Mouse (Mus musculus) kidney, adult 8-10 months (tissue): ENCODE results near the gene Shroom1.

Source experiments
- DNase-seq, 2 experiments: peaks; one replicate each; pipeline ENCODE4 v3.0.0; 2022

The Shroom1 gene

DNA sequence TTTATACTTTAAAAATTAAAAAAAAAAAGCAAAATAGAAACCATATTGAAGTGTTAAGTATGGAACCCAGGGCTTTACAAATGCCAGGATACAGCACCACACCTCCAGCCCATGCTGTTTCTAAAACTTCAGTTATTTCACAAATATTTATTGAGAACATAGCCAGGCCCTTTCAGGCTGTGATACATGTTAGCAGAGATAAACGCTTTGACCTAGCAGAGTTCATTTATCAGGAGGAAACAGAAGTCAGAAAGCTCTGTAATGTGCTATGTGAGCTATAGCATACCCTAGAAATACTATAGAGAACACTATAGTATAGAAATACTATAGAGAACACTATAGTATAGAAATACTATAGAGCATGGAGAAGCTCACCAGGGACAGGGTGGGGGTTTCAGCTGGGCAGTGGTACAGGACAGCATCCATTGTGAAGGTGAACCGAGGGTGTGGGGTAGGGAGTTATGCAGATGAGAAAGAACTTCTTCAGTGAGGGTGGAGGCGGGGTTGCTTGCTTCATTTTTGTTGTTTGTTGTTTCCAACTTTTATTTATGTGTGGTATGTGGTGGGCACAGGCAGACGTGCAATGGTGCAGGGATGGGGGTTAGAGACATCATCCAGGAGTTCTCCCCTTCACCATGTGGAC lies 24.2 kb downstream of the Shroom1 start:
- no peak for DNase-seq

- DNase-seq, result peak in 1 of 2 experiments; percentile 41
These were observed 26.3 kb downstream of the Shroom1 start for GRCm38 (mm10) chr11:53483159-53483891.

DNA sequence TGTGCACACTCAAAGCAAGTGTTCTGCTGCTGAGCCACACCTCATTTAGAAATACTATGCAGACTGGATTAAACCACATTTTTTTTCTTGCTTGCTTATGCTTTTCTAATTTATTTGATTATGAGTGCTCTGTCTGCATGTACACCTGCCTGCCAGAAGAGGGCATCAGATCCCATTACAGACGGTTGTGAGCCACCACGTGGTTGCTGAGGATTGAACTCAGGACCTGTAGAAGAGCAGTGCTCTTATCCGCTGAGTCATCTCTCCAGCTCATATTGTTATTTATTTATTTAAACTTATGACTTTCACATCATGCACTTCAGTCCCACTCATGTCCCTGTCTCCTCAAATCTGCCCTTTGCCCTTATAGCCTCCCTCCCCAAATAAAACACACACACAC lies 28.7 kb downstream of the Shroom1 start:
- no peak for DNase-seq

GRCm38 (mm10) chr11:53486351-53486750 lies 29.3 kb downstream of the Shroom1 start:
- DNase-seq, result no peak

GRCm38 (mm10) chr11:53486822-53487594 lies 30.0 kb downstream of the Shroom1 start:
- DNase-seq, result peak; percentile 51 to 53

DNA sequence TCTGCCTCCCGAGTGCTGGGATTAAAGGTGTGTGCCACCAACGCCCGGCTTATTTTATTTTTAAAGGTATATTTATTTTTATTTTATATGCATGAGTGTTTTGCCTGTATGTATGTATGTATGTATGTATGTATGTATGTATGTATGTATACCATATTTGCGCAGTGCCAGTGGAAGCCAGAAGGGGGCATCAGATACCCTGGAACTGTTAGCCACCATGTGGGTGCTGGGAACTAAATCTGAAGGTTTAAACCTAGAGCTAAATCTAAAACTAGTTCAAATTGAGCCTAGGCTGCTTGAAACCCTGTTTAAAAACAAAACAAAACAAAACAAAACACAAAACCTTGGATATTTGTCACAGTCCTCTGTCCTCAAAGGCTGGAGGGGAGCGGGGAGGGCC lies 32.0 kb downstream of the Shroom1 start:
- DNase-seq, result no peak

- DNase-seq, result no peak
These were observed 32.4 kb downstream of the Shroom1 start for GRCm38 (mm10) chr11:53489421-53489820.

DNA sequence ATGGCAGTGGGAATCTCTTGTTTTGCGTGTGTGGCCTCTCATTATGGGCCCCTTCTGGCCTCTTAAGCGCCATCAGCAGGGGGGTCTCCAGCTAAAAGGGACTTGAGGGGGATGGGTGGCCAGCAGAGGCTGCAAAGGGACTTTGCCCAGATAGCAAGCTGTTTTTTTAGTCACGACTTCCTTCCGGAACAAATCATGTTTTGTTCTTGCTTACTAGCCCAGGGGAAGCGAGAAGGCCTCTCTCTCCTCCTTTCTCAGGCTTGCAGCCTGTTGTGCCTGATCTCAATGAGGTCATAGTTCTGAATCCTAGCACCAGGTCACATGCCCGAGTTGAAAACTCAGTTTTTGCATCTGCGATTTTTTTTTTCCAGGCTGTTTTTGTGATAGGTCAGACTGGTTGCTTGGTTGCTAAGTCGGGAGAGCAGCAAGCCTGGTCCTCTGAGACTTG lies 35.0 kb downstream of the Shroom1 start:
- DNase-seq, result no peak

GRCm38 (mm10) chr11:53493243-53493955 lies 36.4 kb downstream of the Shroom1 start:
- DNase-seq, result no peak

DNA sequence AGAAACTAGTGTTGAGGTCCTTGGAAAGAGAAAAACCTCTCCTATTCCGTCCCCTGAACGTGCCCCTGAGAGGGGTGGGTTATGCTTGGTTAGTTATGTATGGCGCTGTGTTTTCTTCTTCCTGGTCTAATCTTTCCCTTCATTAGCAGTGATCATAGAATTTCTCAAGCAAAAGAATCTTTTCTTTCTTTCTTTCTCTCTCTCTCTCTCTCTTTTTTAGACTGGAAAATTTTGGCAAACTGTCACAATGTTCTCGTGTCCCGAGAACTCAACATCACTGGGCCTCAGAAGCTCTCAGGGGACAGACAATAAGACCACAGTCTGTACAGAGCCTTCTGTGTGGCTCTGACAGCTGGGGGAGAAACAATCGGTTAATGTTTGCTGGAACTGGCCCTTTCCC lies 38.4 kb downstream of the Shroom1 start:
- no peak for DNase-seq

- no peak for DNase-seq
These were observed 39.9 kb downstream of the Shroom1 start for GRCm38 (mm10) chr11:53496946-53497345.

DNA sequence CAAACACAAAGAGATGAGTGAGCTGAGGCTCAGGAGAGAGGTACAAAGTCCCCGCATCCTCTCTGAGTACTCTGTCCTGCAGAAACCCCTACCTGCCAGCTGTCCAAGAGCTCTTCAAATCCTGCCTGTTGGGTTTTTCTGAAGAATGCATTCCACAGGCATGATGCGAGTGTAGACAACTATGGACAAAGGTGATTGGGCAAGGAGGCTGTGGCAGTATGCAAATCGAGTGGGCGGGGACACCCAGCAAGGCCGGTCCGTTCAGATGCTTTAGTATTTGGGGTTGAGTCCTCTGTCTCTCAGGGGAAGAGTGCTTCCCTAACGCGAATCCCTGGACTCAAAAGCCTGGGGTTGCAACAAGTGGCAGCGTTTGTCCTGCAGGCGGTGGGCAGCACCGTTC lies 43.6 kb downstream of the Shroom1 start:
- DNase-seq, result peak in 1 of 2 experiments; percentile 23

DNA sequence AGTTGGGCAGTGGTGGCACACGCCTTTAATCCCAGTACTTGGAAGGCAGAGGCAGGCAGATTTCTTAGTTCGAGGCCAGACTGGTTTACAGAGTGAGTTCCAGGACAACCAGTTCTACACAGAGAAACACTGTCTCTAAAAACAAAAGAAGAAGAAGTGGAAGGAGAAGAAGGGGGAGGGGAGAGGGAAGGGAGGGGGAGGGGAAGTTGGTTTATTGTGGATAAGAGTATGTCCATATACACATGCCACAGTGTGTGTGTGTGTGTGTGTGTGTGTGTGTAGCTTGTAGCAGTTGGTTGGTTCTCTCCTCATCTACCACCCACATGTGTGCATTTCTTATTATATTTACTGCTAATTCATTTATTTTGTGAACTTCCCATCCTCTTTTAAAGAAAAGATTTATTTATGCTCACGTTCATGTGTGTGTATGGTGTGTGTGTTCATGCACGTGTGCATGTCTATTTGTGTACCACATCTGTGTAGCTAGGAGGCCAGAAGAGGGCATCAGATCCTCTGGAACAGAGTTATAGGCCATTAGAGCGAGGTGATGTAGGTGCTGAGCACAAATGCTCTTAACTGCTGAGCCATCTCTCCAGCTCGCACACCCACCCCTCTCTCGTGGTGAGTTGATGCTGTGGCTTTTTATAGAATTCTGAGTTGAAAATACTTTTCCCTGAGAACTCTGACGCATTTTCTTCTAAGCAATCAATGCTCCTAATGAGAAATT lies 45.2 kb downstream of the Shroom1 start:
- DNase-seq, result no peak

DNA sequence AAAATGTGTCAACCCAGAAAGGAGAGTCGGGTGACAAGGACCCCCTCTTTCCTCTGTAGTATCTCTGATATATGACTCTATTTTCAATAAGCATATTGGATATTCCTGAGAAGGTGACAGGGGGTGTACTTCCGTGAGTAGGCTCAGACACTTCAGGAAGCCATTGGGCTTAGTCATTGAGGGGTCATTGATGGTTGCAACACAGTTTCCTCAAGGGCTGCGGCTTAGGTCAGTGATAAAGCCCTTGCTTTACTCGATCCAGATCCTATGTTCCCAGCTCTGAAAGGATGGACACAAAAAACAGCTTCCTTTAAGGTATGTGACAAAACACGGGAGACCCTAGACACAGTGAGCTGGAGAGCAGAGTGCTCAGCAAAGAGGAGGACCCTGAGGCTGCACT lies 46.7 kb downstream of the Shroom1 start:
- no peak for DNase-seq

DNA sequence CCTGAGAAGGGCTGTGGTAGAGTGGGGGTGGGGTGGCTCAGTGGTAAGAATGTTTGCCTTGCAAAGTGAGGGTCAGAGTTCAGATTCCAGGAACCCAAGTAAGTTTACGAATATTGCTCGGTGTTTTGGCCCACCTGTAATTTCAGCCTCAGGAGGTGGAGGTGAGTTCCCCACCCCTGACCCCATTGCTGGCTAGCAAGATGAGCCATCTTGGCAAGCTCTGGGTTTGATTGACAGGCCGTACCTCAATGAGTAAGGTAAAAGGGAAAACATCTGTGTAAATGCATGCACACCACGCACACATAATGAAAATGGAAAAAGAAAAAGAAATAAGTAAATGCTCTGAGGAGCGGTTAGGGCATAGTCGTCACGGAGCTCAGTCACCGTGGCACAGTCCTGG lies 47.4 kb downstream of the Shroom1 start:
- DNase-seq, result no peak

DNA sequence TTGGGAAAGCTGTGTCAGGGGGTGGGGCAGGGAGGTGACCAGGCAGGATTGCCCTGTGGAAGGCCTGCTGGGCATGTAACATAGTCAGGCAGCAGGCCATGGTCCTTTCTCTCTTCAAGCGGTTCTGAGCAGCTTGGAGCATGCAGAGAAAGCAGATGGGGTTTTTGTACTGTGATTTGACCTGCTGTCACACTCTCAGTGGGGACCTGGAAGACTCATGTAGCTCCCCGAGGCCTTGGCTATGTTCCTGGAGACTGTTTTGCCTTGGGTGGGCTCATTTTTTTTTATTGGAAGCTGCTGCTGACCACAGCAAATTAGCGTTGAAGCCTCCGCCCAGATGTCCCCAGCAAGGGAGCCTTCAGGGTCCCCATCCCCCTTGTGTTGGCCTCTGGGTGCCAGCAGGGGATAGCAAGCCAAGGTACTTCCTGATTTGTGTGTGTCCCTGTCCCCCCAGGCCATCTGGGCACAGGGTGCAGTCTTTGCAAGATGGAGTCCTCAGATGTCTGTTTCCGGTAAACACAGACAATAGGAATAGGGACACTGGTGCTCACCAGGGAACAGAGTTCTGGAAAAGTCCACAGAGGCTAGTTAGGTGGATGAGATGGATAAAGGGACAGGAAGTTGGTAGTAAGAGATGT lies 48.1 kb downstream of the Shroom1 start:
- no peak for DNase-seq

DNA sequence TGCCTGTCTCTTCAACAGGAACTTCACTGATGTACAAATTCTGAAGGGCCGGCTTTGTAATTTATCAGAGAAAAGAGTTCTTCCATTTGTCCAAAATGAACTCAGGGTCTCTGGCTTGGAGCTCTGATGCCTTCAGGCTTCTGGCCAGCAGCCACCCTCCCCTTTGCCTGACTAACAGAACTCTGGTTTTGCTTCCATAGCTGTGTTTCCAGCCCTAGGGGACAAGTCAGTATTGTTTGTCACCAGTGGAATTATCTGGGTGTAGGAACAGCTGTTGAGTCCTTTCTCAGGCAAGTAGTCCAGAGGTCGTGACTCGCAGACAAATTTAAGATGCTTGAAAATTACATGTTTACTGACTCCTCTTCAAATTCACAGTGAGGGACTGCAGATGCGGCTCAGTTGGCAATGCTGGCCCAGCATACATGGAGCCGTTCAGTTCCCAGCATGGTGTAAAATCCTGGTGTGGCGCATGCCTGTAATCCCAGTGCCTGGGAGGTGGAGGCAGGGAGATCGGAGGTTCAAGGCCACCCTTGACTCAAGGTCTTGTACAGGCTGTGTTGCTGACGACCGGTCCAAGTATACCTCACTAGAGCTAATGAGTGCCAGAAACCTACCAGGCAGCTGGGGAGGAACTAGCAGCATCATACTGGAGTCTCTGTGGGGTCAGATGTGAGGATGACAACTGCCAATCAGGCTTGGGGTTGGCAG lies 50.2 kb downstream of the Shroom1 start:
- DNase-seq, result no peak

DNA sequence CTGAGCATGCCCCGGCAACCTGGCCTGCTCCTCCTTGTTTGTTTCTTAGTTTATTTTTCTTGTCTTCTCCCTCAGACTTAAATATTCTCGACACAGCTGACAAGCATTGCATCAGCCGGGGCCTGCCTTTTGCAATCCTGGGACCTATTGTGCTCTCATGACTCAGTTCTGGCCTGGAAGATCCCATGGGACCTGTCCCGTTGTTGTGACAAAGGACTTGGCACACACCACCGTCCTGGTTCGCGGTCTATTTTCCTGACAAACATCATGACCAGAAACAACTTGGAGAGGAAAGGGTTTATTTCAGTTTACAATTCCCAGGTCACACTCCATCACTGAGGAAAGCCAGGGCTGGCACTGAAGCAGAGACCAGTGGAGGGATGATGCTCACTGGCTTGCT lies 51.1 kb downstream of the Shroom1 start:
- DNase-seq, result peak in 1 of 2 experiments; percentile 27

DNA sequence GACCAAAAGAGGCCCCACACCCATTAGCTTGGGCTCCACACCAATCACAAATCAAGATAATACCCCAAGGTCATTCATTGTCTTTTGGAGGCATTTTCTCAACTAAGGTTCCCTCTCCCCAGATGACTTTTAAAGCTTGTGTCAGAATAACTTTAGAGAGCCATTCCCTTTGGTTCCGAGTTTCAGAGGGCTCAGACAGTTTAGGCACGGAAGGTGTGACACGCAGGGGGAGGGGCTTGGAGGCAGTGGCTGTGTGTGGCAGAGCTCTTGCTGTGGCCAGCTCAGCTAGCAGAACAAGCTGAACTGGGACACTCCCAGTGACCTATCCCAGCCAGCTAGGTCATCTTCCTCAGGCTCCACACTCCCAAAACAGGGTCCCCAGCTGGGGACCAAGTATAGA lies 51.6 kb downstream of the Shroom1 start:
- DNase-seq, result no peak

DNA sequence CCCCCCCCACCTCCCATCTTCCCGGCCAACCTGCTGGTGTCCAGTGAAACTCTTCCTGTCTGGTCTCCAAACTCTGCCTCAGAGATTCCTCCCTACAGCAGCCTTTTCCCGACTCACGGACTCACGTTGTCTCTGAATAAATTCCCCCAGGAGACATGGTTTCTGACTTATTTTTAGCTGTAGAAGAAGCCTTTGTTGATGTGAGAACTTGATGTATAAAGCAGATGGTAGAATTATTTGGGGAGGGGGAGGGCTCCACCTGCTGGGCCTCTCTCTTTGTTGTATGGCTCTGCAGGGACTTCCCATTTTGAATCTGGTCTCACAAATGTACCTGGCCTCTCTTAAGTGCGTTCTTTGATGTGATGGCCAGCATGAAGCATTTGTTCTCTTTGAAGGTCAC lies 53.3 kb downstream of the Shroom1 start:
- DNase-seq, result no peak
